Mouse (Mus musculus): ENCODE data around the gene Gm4559. TPM values are rescaled to one million over a fixed set of nuclear protein-coding genes. Genes with fewer than 3 reads are reported as not detected.
A peak's percentile ranks its signal among the peaks of the same experiment; 100 is the strongest.
"Not testable (repeated sequence)": the region's sequence is repeated elsewhere in the genome, so short reads cannot be mapped to it uniquely, and the experiment has no call there.

Gene Gm4559
- polyA plus RNA-seq, 1 experiment, result not detected

GRCm38 (mm10) chr7:142314600-142315285 lies 40.6 kb upstream of the Gm4559 start:
- Histone ChIP-seq H3K27ac (ENCODE audit: insufficient read depth, low read length) (no peak overlapping the region), H3K27me3 (ENCODE audit: control insufficient read depth, insufficient read depth, low read length) (no peaks in the 10 kb centered on the region), H3K4me1 (ENCODE audit: control insufficient read depth, insufficient read depth, low read length) (no peaks in the 10 kb centered on the region), H3K4me3 (replicated peaks; ENCODE audit: insufficient read depth, low read depth, low read length) (no peak overlapping the region)
- no peak for DNase-seq
- 33% methylated on average over 5 of the region's 5 CpGs for WGBS
- TF ChIP-seq POLR2A (IDR thresholded peaks at IDR 0.05; ENCODE audit: borderline replicate concordance, insufficient read depth, low read length) (no peak), CTCF (IDR thresholded peaks at IDR 0.05; ENCODE audit: borderline replicate concordance, insufficient read depth, low read depth, low read length) (no peak)

- H3K27ac ChIP-seq (ENCODE audit: insufficient read depth, low read length); H3K4me3 ChIP-seq (replicated peaks; ENCODE audit: insufficient read depth, low read depth, low read length); DNase-seq; H3K4me1 ChIP-seq (ENCODE audit: control insufficient read depth, insufficient read depth, low read length); H3K27me3 ChIP-seq (ENCODE audit: control insufficient read depth, insufficient read depth, low read length): not testable (repeated sequence)
- 83% methylated on average over 1 of the region's 1 CpGs for WGBS
These were observed 29.8 kb upstream of the Gm4559 start for GRCm38 (mm10) chr7:142303929-142304328.

GRCm38 (mm10) chr7:142303249-142303648 lies 29.1 kb upstream of the Gm4559 start, which contains the start of gene Krtap5-4:
Krtap5-4 (plus strand) TSS chr7:142303549.
- Histone ChIP-seq H3K4me3 (replicated peaks; ENCODE audit: insufficient read depth, low read depth, low read length) (no peak within 1 kb of the TSS), H3K27me3 (ENCODE audit: control insufficient read depth, insufficient read depth, low read length) (no peaks in the 10 kb centered on the region), H3K27ac (ENCODE audit: insufficient read depth, low read length) (no peak within 1 kb of the TSS), H3K4me1 (ENCODE audit: control insufficient read depth, insufficient read depth, low read length) (no peaks in the 10 kb centered on the region)
- no peak for DNase-seq
- 70% methylated on average over 3 of the region's 3 CpGs for WGBS
- TF ChIP-seq CTCF (IDR thresholded peaks at IDR 0.05; ENCODE audit: borderline replicate concordance, insufficient read depth, low read depth, low read length) (no peak), POLR2A (IDR thresholded peaks at IDR 0.05; ENCODE audit: borderline replicate concordance, insufficient read depth, low read length) (no peak)

- not testable (repeated sequence) for H3K27ac ChIP-seq (ENCODE audit: insufficient read depth, low read length); H3K4me3 ChIP-seq (replicated peaks; ENCODE audit: insufficient read depth, low read depth, low read length); H3K27me3 ChIP-seq (ENCODE audit: control insufficient read depth, insufficient read depth, low read length)
These were observed 22.9 kb upstream of the Gm4559 start, which contains the start of gene Krtap5-1 for GRCm38 (mm10) chr7:142297018-142297417. Krtap5-1 (minus strand) TSS chr7:142297118.

GRCm38 (mm10) chr7:142296108-142296507 lies 21.9 kb upstream of the Gm4559 start:
- H3K4me1 ChIP-seq (ENCODE audit: control insufficient read depth, insufficient read depth, low read length); H3K4me3 ChIP-seq (replicated peaks; ENCODE audit: insufficient read depth, low read depth, low read length); H3K27me3 ChIP-seq (ENCODE audit: control insufficient read depth, insufficient read depth, low read length); H3K27ac ChIP-seq (ENCODE audit: insufficient read depth, low read length); DNase-seq: not testable (repeated sequence)
- 27% methylated on average over 4 of the region's 4 CpGs for WGBS

More at GRCm38 (mm10) chr7:142297018-142297417, 22.9 kb upstream of the Gm4559 start, which contains the start of gene Krtap5-1:
- H3K4me1 ChIP-seq (ENCODE audit: control insufficient read depth, insufficient read depth, low read length); DNase-seq: not testable (repeated sequence)

- H3K4me1 ChIP-seq (ENCODE audit: control insufficient read depth, insufficient read depth, low read length), result no peaks in the 10 kb centered on the region
- no peaks in the 10 kb centered on the region for H3K27me3 ChIP-seq (ENCODE audit: control insufficient read depth, insufficient read depth, low read length)
- H3K4me3 ChIP-seq (replicated peaks; ENCODE audit: insufficient read depth, low read depth, low read length), result no peak overlapping the region
- no peak overlapping the region for H3K27ac ChIP-seq (ENCODE audit: insufficient read depth, low read length)
- no peak for DNase-seq
- TF ChIP-seq POLR2A (IDR thresholded peaks at IDR 0.05; ENCODE audit: borderline replicate concordance, insufficient read depth, low read length), result no peak
- TF ChIP-seq CTCF (IDR thresholded peaks at IDR 0.05; ENCODE audit: borderline replicate concordance, insufficient read depth, low read depth, low read length), result no peak
These were observed 21.3 kb upstream of the Gm4559 start for GRCm38 (mm10) chr7:142295418-142295817.

GRCm38 (mm10) chr7:142293851-142294250 lies 19.7 kb upstream of the Gm4559 start:
- DNase-seq, result peak; percentile 27 to 41
- peak; percentile 62 for TF ChIP-seq CTCF (IDR thresholded peaks at IDR 0.05; ENCODE audit: borderline replicate concordance, insufficient read depth, low read depth, low read length)
- H3K4me1 ChIP-seq (ENCODE audit: control insufficient read depth, insufficient read depth, low read length); H3K27me3 ChIP-seq (ENCODE audit: control insufficient read depth, insufficient read depth, low read length); H3K4me3 ChIP-seq (replicated peaks; ENCODE audit: insufficient read depth, low read depth, low read length); H3K27ac ChIP-seq (ENCODE audit: insufficient read depth, low read length): not testable (repeated sequence)
- 0% methylated on average over 2 of the region's 2 CpGs for WGBS

- H3K27ac ChIP-seq (ENCODE audit: insufficient read depth, low read length); DNase-seq; H3K4me1 ChIP-seq (ENCODE audit: control insufficient read depth, insufficient read depth, low read length); H3K27me3 ChIP-seq (ENCODE audit: control insufficient read depth, insufficient read depth, low read length); H3K4me3 ChIP-seq (replicated peaks; ENCODE audit: insufficient read depth, low read depth, low read length): not testable (repeated sequence)
- WGBS, result 92% methylated on average over 9 of the region's 9 CpGs
These were observed 11.9 kb upstream of the Gm4559 start for GRCm38 (mm10) chr7:142285910-142286612.
